Mouse (Mus musculus) forebrain, embryonic 13.5 days (tissue): ENCODE data around the gene Chsy1. TPM values are rescaled to one million over a fixed set of nuclear protein-coding genes. Genes with fewer than 3 reads are reported as not detected.

Source experiments
- ATAC-seq: fragments of 200-750 bp; cut with Nextera tagmentation; 2 replicates; pipeline ENCODE4 v1.8.0; 2017
- H3K27ac ChIP-seq: fragments of 300-500 bp; sonication (generic); 2 replicates; pipeline ENCODE4 v1.5.1; 2015; ENCODE audit warnings: inconsistent platforms, mild to moderate bottlenecking, moderate library complexity
- H3K27me3 ChIP-seq: fragments of 300-500 bp; sonication (generic); 2 replicates; pipeline ENCODE4 v1.6.1; 2015; ENCODE audit warnings: mild to moderate bottlenecking, inconsistent platforms
- H3K36me3 ChIP-seq: fragments of 300-500 bp; sonication (generic); 2 replicates; pipeline ENCODE4 v1.6.1; 2015; ENCODE audit warnings: mild to moderate bottlenecking, inconsistent platforms; ENCODE audit not compliant: poor library complexity, severe bottlenecking
- H3K4me1 ChIP-seq: fragments of 300-500 bp; sonication (generic); 2 replicates; pipeline ENCODE4 v1.6.1; 2015; ENCODE audit warnings: inconsistent platforms
- H3K4me2 ChIP-seq: fragments of 300-500 bp; sonication (generic); 2 replicates; pipeline ENCODE4 v1.6.1; 2015; ENCODE audit warnings: inconsistent platforms, mild to moderate bottlenecking, moderate library complexity
- H3K4me3 ChIP-seq: fragments of 300-500 bp; sonication (generic); 2 replicates; pipeline ENCODE4 v1.5.1; 2015; ENCODE audit warnings: mild to moderate bottlenecking, inconsistent platforms
- H3K9ac ChIP-seq: fragments of 300-500 bp; sonication (generic); 2 replicates; pipeline ENCODE4 v1.6.1; 2015; ENCODE audit warnings: mild to moderate bottlenecking, inconsistent platforms
- H3K9me3 ChIP-seq: fragments of 300-500 bp; sonication (generic); replicated peaks from 2 replicates; pipeline ENCODE4 v1.6.1; 2016; ENCODE audit warnings: inconsistent platforms
- WGBS: fragments of 180-500 bp; shearing (Covaris S2); methylation state at CpG from one replicate; pipeline ENCODE4 v1.1.7; 2015; 5-methylcytosine and 5-hydroxymethylcytosine counted together
- polyA plus RNA-seq: library from polyadenylated mRNA; unstranded; fragments of >200 nt; fragmentation: Nextera tagmentation; extraction: Ambion mirVana; gene quantifications from 2 replicates; pipeline ENCODE4 v1.2.1, GENCODE M21; 2015

The Chsy1 gene
- polyA plus RNA-seq, 1 experiment from 2014 or later = 14.2 TPM

- no peak for ATAC-seq
- Histone ChIP-seq H3K27ac (no peak overlapping the region), H3K27me3 (no peaks in the 10 kb centered on the region), H3K4me1 (peaks cover 22% of the 10 kb centered on the region), H3K4me3 (no peak overlapping the region), H3K4me2 (no peak overlapping the region), H3K9me3 (no peaks in the 10 kb centered on the region), H3K36me3 (peaks cover 41% of the 10 kb centered on the region), H3K9ac (no peak overlapping the region)
- 93% methylated on average over 2 of the region's 2 CpGs for WGBS
Observed at GRCm38 (mm10) chr7:66130296-66130695, 21.0 kb downstream of the Chsy1 start.

- H3K4me2 ChIP-seq = no peak overlapping the region
- H3K9ac ChIP-seq = no peak overlapping the region
- H3K27ac ChIP-seq = no peak overlapping the region
- no peak overlapping the region for H3K4me3 ChIP-seq
- 92% methylated on average over 4 of the region's 4 CpGs for WGBS
- H3K36me3 ChIP-seq = peaks cover 25% of the 10 kb centered on the region
- peaks cover 38% of the 10 kb centered on the region for H3K4me1 ChIP-seq
- no peak for ATAC-seq
- no peaks in the 10 kb centered on the region for H3K27me3 ChIP-seq
- H3K9me3 ChIP-seq = no peaks in the 10 kb centered on the region
Observed at GRCm38 (mm10) chr7:66131776-66132421, 22.6 kb downstream of the Chsy1 start.

DNA sequence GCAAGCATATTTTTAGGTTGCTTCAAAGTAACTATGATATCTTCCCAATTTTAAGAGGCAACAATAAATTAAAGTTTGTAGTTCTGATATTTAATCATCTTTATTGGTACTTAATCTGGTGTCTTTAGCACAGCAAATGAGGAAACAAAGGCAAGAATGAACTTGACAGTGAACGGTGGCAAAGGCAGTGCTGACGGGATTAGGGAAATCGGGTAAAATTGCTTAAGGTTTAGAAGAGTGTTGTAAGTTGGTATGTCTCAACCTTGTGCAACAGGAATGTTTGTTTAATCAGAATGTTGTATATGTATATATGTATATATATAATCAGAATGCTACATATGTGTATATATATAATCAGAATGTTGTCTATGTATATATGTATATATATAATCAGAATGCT, 24.8 kb downstream of the Chsy1 start:
- H3K27me3 ChIP-seq = no peaks in the 10 kb centered on the region
- no peak overlapping the region for H3K4me2 ChIP-seq
- peaks cover 19% of the 10 kb centered on the region for H3K36me3 ChIP-seq
- no peaks in the 10 kb centered on the region for H3K9me3 ChIP-seq
- no peak for ATAC-seq
- H3K9ac ChIP-seq = no peak overlapping the region
- peaks cover 44% of the 10 kb centered on the region for H3K4me1 ChIP-seq
- H3K27ac ChIP-seq = no peak overlapping the region
- no peak overlapping the region for H3K4me3 ChIP-seq
- 93% methylated on average over 3 of the region's 3 CpGs for WGBS

- no peak overlapping the region for H3K4me3 ChIP-seq
- peaks cover 13% of the 10 kb centered on the region for H3K36me3 ChIP-seq
- WGBS = 78% methylated on average over 3 of the region's 3 CpGs
- no peaks in the 10 kb centered on the region for H3K9me3 ChIP-seq
- no peak for ATAC-seq
- H3K27ac ChIP-seq = peak overlapping the region; percentile 19; the same call in 1 of the 2 replicates
- no peaks in the 10 kb centered on the region for H3K27me3 ChIP-seq
- peaks cover 57% of the 10 kb centered on the region for H3K4me1 ChIP-seq
- H3K4me2 ChIP-seq = no peak overlapping the region
- H3K9ac ChIP-seq = no peak overlapping the region
Observed at GRCm38 (mm10) chr7:66135644-66136043, 26.3 kb downstream of the Chsy1 start.

- peak; percentile 20; the same call in 1 of the 2 replicates for ATAC-seq
- Histone ChIP-seq H3K36me3 (peaks cover 9% of the 10 kb centered on the region), H3K4me1 (peaks cover 62% of the 10 kb centered on the region), H3K27me3 (no peaks in the 10 kb centered on the region), H3K4me2 (no peak overlapping the region), H3K4me3 (no peak overlapping the region), H3K9ac (no peak overlapping the region), H3K9me3 (no peaks in the 10 kb centered on the region), H3K27ac (peak overlapping the region; percentile 19; the same call in 1 of the 2 replicates)
Observed at GRCm38 (mm10) chr7:66136187-66136586, 26.9 kb downstream of the Chsy1 start.

DNA sequence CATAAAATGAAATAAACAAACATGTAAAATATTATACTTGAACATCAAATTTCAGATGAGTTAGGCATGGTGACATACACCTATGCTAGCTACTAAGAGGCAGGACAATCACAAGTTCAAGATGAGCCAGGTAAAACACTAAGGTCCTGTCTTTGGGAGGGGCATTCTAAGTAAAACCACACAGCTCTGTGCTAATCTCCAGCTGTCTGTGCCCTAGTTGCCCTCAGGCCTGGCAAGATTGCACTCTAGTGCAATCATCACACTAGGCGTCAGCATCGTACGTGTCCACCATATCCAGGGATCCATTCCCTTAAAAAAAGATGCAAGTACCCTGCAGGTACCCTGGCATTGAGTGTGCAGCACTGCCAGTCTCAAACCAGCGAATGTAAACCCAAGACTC, 28.0 kb downstream of the Chsy1 start:
- no peaks in the 10 kb centered on the region for H3K36me3 ChIP-seq
- 95% methylated on average over 4 of the region's 4 CpGs for WGBS
- no peaks in the 10 kb centered on the region for H3K27me3 ChIP-seq
- no peak overlapping the region for H3K9ac ChIP-seq
- no peak overlapping the region for H3K4me2 ChIP-seq
- H3K4me1 ChIP-seq = peaks cover 73% of the 10 kb centered on the region
- no peak for ATAC-seq
- H3K9me3 ChIP-seq = no peaks in the 10 kb centered on the region
- H3K27ac ChIP-seq = no peak overlapping the region
- no peak overlapping the region for H3K4me3 ChIP-seq

DNA sequence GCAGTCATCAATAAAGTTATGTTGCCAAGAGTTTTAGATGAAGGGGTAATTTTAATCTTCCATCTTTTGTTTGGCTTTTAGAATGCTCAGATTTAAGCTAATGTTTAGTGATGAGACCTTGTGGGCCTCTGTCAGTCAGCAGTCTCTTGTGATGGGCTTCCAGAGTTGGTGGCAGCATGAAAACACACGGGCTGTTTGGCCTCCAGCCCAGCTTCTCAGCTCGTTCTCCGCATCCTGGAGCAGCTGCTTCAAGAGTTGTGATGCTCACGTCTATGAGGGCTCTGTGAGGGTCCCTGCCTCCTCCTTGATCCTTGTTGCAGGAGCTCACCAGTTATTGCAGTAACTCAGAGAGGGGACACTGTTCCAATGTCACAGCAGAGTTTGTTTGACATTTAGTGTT, 29.0 kb downstream of the Chsy1 start:
- H3K4me2 ChIP-seq = no peak overlapping the region
- no peak overlapping the region for H3K4me3 ChIP-seq
- H3K4me1 ChIP-seq = peaks cover 79% of the 10 kb centered on the region
- no peaks in the 10 kb centered on the region for H3K36me3 ChIP-seq
- H3K9ac ChIP-seq = no peak overlapping the region
- no peaks in the 10 kb centered on the region for H3K9me3 ChIP-seq
- H3K27me3 ChIP-seq = no peaks in the 10 kb centered on the region
- 28% methylated on average over 4 of the region's 4 CpGs for WGBS
- ATAC-seq = no peak
- H3K27ac ChIP-seq = no peak overlapping the region

- Histone ChIP-seq H3K4me3 (no peak overlapping the region), H3K27ac (no peak overlapping the region), H3K36me3 (no peaks in the 10 kb centered on the region), H3K9me3 (no peaks in the 10 kb centered on the region), H3K27me3 (no peaks in the 10 kb centered on the region), H3K4me2 (no peak overlapping the region), H3K9ac (no peak overlapping the region), H3K4me1 (peaks cover 79% of the 10 kb centered on the region)
- no peak for ATAC-seq
- 89% methylated on average over 5 of the region's 5 CpGs for WGBS
Observed at GRCm38 (mm10) chr7:66138878-66139277, 29.6 kb downstream of the Chsy1 start.

DNA sequence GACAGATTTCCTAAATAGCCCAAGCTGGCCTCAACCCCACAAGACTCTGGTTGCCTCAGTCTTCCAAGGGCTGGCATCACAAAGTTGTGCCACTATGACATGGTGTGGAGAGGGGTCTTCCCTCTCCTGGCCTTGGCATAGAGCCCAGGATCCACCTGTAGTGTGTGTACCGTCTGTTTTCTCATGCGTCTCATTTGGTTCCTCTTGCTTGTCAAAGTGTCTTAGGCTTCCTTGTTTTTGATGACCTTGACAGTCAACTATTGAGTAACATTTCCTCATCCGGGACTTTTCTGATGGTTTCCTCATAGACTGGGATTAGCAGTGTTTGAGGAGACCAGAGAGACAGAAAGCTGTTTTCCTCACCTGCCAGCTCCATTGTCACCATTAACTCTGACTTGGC, 30.8 kb downstream of the Chsy1 start:
- Histone ChIP-seq H3K27me3 (no peaks in the 10 kb centered on the region), H3K4me1 (peaks cover 74% of the 10 kb centered on the region), H3K4me3 (no peak overlapping the region), H3K9ac (no peak overlapping the region), H3K9me3 (no peaks in the 10 kb centered on the region), H3K4me2 (no peak overlapping the region), H3K27ac (no peak overlapping the region), H3K36me3 (peaks cover 3% of the 10 kb centered on the region; the same call in 1 of the 2 replicates)
- no peak for ATAC-seq
- 64% methylated on average over 3 of the region's 3 CpGs for WGBS

- peaks cover 64% of the 10 kb centered on the region for H3K4me1 ChIP-seq
- H3K4me2 ChIP-seq = no peak overlapping the region
- H3K27ac ChIP-seq = peak overlapping the region; percentile 66
- ATAC-seq = peak; percentile 81
- no peaks in the 10 kb centered on the region for H3K9me3 ChIP-seq
- WGBS = 14% methylated on average over 4 of the region's 4 CpGs
- no peaks in the 10 kb centered on the region for H3K27me3 ChIP-seq
- H3K4me3 ChIP-seq = no peak overlapping the region
- peaks cover 3% of the 10 kb centered on the region; the same call in 1 of the 2 replicates for H3K36me3 ChIP-seq
- no peak overlapping the region for H3K9ac ChIP-seq
Observed at GRCm38 (mm10) chr7:66140923-66141570, 31.7 kb downstream of the Chsy1 start.

- peaks cover 3% of the 10 kb centered on the region; the same call in 1 of the 2 replicates for H3K36me3 ChIP-seq
- peaks cover 51% of the 10 kb centered on the region for H3K4me1 ChIP-seq
- no peak overlapping the region for H3K4me2 ChIP-seq
- 75% methylated on average over 7 of the region's 7 CpGs for WGBS
- H3K9me3 ChIP-seq = no peaks in the 10 kb centered on the region
- no peak overlapping the region for H3K27ac ChIP-seq
- H3K4me3 ChIP-seq = no peak overlapping the region
- no peak; the same call in 1 of the 2 replicates for ATAC-seq
- H3K9ac ChIP-seq = no peak overlapping the region
- no peaks in the 10 kb centered on the region for H3K27me3 ChIP-seq
Observed at GRCm38 (mm10) chr7:66142514-66142913, 33.2 kb downstream of the Chsy1 start.

GRCm38 (mm10) chr7:66144543-66144942, 35.2 kb downstream of the Chsy1 start:
- Histone ChIP-seq H3K9ac (no peak overlapping the region), H3K9me3 (no peaks in the 10 kb centered on the region), H3K4me2 (no peak overlapping the region), H3K4me3 (no peak overlapping the region), H3K4me1 (peaks cover 33% of the 10 kb centered on the region), H3K36me3 (peaks cover 3% of the 10 kb centered on the region; the same call in 1 of the 2 replicates), H3K27ac (no peak overlapping the region), H3K27me3 (no peaks in the 10 kb centered on the region)
- ATAC-seq = no peak
- 89% methylated on average over 2 of the region's 2 CpGs for WGBS
